Mouse (Mus musculus): ENCODE data around the gene Ccdc54.

DNA sequence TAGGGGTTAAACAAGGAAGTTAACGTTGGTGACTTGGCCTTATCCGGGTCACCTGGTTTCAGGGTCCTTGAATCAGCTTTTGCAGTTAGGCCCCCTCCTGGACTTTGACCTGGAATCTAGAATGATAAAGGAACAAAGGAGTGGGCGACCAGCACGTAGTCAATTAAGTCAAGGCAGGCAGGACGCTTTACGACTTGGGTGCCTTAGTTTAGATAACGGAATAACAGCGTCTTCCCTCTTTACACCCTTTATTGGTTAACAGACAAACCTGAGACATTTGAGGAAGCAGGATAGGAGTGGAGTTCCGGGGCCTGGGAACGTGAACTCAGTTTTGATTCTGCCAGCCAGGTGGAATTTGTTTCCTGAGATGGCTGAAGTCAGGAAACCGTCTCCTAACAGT, 13.9 kb upstream of the Ccdc54 start:
- no peak for TF ChIP-seq CTCF (IDR thresholded peaks at IDR 0.05; ENCODE audit: low read depth)
- TF ChIP-seq EP300 (IDR thresholded peaks at IDR 0.05; ENCODE audit: low read depth) = no peak

Measured in heart, postnatal 0 days (tissue).